Mouse (Mus musculus): ENCODE results near the gene Pir.

GRCm38 (mm10) chrX:164258057-164258456 is 11.1 kb upstream of the Pir start, which contains the start of gene Bmx:
- TF ChIP-seq CTCF (IDR thresholded peaks at IDR 0.05; ENCODE audit: insufficient read depth, low read depth, low read length) (no peak), POLR2A (IDR thresholded peaks at IDR 0.05; ENCODE audit: insufficient read depth, low read depth, low read length) (no peak)
